Mouse (Mus musculus) E14TG2a.4 (cell line): ENCODE measurements at regions not wholly inside any gene's neighbourhood (a gene's known extent, or its start where the extent isn't known, plus 50 kb on each side); places are given as distances from the start of the nearest gene placed in this dataset.

ENCODE experiments used
- CTCF ChIP-seq: conservative IDR thresholded peaks from 2 replicates; pipeline ENCODE4 v1.5.1; 2014; ENCODE audit warnings: low read length
- NANOG ChIP-seq: IDR thresholded peaks from 2 replicates; pipeline ENCODE4 v1.6.1; 2014; ENCODE audit warnings: borderline replicate concordance, low read length, mixed read lengths

GRCm38 (mm10) chr1:144367492-144367891, 118.5 kb upstream of the Rgs1 start:
- TF ChIP-seq CTCF (no peak), NANOG (no peak)
